Mouse (Mus musculus) lung, adult 2 months (tissue): Measurements from ENCODE around the gene Il17d.

Experiments used
- CTCF ChIP-seq: fragments of 200-500 bp; IDR thresholded peaks from 2 replicates; pipeline ENCODE4 v1.5.1; 2011; ENCODE audit warnings: mild to moderate bottlenecking, low read length, control low read depth; ENCODE audit not compliant: insufficient read depth
- POLR2A ChIP-seq: fragments of 200-500 bp; IDR thresholded peaks from 2 replicates; pipeline ENCODE4 v1.6.1; 2011; ENCODE audit warnings: low read depth, mild to moderate bottlenecking, control low read depth, low read length, borderline replicate concordance; ENCODE audit errors: extremely low read depth

DNA sequence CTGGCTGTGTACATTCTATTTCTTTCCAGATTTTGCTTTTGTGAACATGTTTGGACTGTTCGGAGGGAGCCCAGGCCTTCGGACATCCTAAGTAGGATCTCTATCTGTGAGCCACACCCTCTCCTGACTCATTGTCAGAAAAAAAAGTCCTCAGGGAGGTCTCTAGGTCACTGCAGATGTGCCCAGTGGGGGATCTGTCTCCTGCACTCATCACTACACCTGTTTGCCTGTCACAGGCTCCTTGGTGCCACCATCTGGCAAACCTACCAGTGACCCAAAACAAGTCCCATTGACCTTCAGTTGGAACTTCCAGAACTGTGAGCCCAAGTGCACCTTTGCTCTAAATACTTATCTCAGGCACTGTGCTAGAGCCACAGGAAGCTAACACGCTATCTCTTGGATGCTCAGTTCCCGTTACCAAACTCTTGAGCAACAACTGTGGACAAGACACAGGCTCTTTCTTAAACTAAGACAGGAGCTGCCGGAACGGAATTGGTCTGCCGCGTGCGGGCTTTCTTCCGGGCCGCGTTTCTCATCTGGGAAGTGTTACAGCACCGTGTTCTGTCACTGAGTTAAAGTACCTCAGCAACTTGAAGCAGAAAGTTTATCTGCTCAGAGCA is 19.0 kb downstream of the Il17d start:
- no peak for TF ChIP-seq CTCF
- no peak for TF ChIP-seq POLR2A
